In genomic region chr11:84691410-84692148, GRCm38 (mm10) we compare ENCODE assay signal across 21 mouse cellular contexts.
DNase-seq lines count a peak whose midpoint lies in the region; ATAC-seq and TF ChIP-seq lines count a peak whose summit lies in the region.
"Had no signal": no experiment of that assay in that cellular context is flagged by ENCODE, and none has a peak within 500 bp of the region (broad histone marks: within the 10 kb centered on the region; RNA-seq: fewer than 3 reads in every experiment).

No protein-coding gene starts in this region.

- H3K4me2 ChIP-seq in forebrain, embryonic 14.5 days (ENCODE audit: low read length), result no peak overlapping the region
- 0 out of 2 replicates have a peak overlapping the region, but pooled peaks have one; percentile 49 for H3K4me2 ChIP-seq in liver, embryonic 12.5 days
- no peak overlapping the region for H3K4me2 ChIP-seq in liver, embryonic 11.5 days
- peak overlapping the region; percentile 40 for H3K4me2 ChIP-seq in liver, embryonic 14.5 days (ENCODE audit: low read depth)
- no peak overlapping the region for H3K4me2 ChIP-seq in midbrain, embryonic 16.5 days (ENCODE audit: low read length)
- H3K4me2 ChIP-seq: embryonic facial prominence, embryonic 12.5 days had no signal

- no peaks in the 10 kb centered on the region for H3K9me3 ChIP-seq in forebrain, embryonic 10.5 days
- no peaks in the 10 kb centered on the region; the same call in 1 of the 2 replicates for H3K9me3 ChIP-seq in forebrain, embryonic 14.5 days (replicated peaks; ENCODE audit: control insufficient read depth, low read length)
- no peaks in the 10 kb centered on the region for H3K9me3 ChIP-seq in liver, embryonic 12.5 days (replicated peaks)
- no peaks in the 10 kb centered on the region for H3K9me3 ChIP-seq in liver, embryonic 11.5 days (ENCODE audit: control insufficient read depth, low read length)
- no peaks in the 10 kb centered on the region for H3K9me3 ChIP-seq in liver, embryonic 14.5 days (ENCODE audit: control insufficient read depth, low read length)
- no peaks in the 10 kb centered on the region for H3K9me3 ChIP-seq in midbrain, embryonic 16.5 days (replicated peaks; ENCODE audit: control insufficient read depth, low read length, poor library complexity, severe bottlenecking)
- H3K9me3 ChIP-seq: embryonic facial prominence, embryonic 12.5 days had no signal

- H3K4me1 ChIP-seq in forebrain, embryonic 10.5 days, result peaks cover 33% of the 10 kb centered on the region
- H3K4me1 ChIP-seq in forebrain, embryonic 14.5 days (ENCODE audit: control insufficient read depth, insufficient read depth, low read length), result peaks cover 12% of the 10 kb centered on the region
- peaks cover 21% of the 10 kb centered on the region for H3K4me1 ChIP-seq in liver, embryonic 12.5 days
- H3K4me1 ChIP-seq in liver, embryonic 11.5 days (replicated peaks; ENCODE audit: control insufficient read depth, insufficient read depth, low read length), result no peaks in the 10 kb centered on the region; the same call in 1 of the 2 replicates
- peaks cover 11 to 18% of the 10 kb centered on the region in 2 experiments for H3K4me1 ChIP-seq in liver, embryonic 14.5 days (replicated peaks; ENCODE audit: control insufficient read depth in 2 of 2, insufficient read depth in 2 of 2, low read length in 1 of 2)
- H3K4me1 ChIP-seq in midbrain, embryonic 16.5 days (ENCODE audit: control insufficient read depth, insufficient read depth, low read length), result peaks cover 20% of the 10 kb centered on the region

- no peak for TF ChIP-seq EP300 in liver, embryonic 14.5 days (IDR thresholded peaks at IDR 0.05; ENCODE audit: low read depth)

- 60% methylated on average over 3 of the region's 3 CpGs for WGBS in forebrain, embryonic 10.5 days
- WGBS in forebrain, embryonic 14.5 days, result 40% methylated on average over 3 of the region's 3 CpGs
- WGBS in liver, embryonic 12.5 days (ENCODE audit: insufficient replicate concordance), result 64% methylated on average over 3 of the region's 3 CpGs
- 70% methylated on average over 3 of the region's 3 CpGs for WGBS in liver, embryonic 11.5 days
- 46% methylated on average over 3 of the region's 3 CpGs for WGBS in liver, embryonic 14.5 days (ENCODE audit: insufficient replicate concordance)
- WGBS in midbrain, embryonic 16.5 days, result 48% methylated on average over 3 of the region's 3 CpGs

- H3K9ac ChIP-seq in forebrain, embryonic 14.5 days (ENCODE audit: low read length), result no peak overlapping the region
- no peak overlapping the region for H3K9ac ChIP-seq in liver, embryonic 12.5 days
- H3K9ac ChIP-seq in liver, embryonic 11.5 days (ENCODE audit: low read depth, low read length), result no peak overlapping the region
- peak overlapping the region; percentile 43 for H3K9ac ChIP-seq in liver, embryonic 14.5 days (replicated peaks)
- H3K9ac ChIP-seq in midbrain, embryonic 16.5 days (ENCODE audit: low read depth, low read length), result no peak overlapping the region
- H3K9ac ChIP-seq: embryonic facial prominence, embryonic 12.5 days had no signal

- no peak for ATAC-seq in forebrain, embryonic 14.5 days
- no peak for ATAC-seq in liver, embryonic 12.5 days
- ATAC-seq in liver, embryonic 11.5 days (replicated peaks; ENCODE audit: low FRiP score), result no peak
- ATAC-seq in liver, embryonic 14.5 days (ENCODE audit: insufficient read depth), result peak; percentile 28; the same call in 1 of the 2 replicates
- ATAC-seq in midbrain, embryonic 16.5 days, result no peak
- ATAC-seq: intestine, postnatal 0 days had no signal

- peak overlapping the region; percentile 58 for H3K27ac ChIP-seq in forebrain, embryonic 10.5 days
- no peak overlapping the region for H3K27ac ChIP-seq in forebrain, embryonic 14.5 days (ENCODE audit: low read depth, low read length)
- H3K27ac ChIP-seq in liver, embryonic 12.5 days, result no peak overlapping the region
- no peak overlapping the region for H3K27ac ChIP-seq in liver, embryonic 11.5 days (ENCODE audit: low read depth, low read length)
- H3K27ac ChIP-seq in liver, embryonic 14.5 days, result no peak overlapping the region
- 0 out of 2 replicates have a peak overlapping the region, but pooled peaks have one; percentile 12 for H3K27ac ChIP-seq in midbrain, embryonic 16.5 days (ENCODE audit: low read length)
- H3K27ac ChIP-seq: embryonic facial prominence, embryonic 12.5 days; kidney, postnatal 0 days; layer of hippocampus, adult 2 months had no signal

- DNase-seq in forebrain, embryonic 10.5 days (ENCODE audit: extremely low spot score, low spot score), result no peak
- no peak for DNase-seq in forebrain, embryonic 14.5 days (ENCODE audit: low spot score)
- DNase-seq in liver, embryonic 11.5 days (ENCODE audit: low spot score), result no peak
- DNase-seq in liver, embryonic 14.5 days (ENCODE audit: low read depth in 3 of 3, low spot score in 3 of 3), result no peak
- DNase-seq in kidney, postnatal 36 days, result no peak
- no peak for DNase-seq in left cerebral cortex, postnatal 36 days (ENCODE audit: low spot score in 2 of 2)
- DNase-seq: adrenal gland, adult 8-10 months; cerebellum, adult 11 months; cerebellum, postnatal 25 days; heart, adult 18-20 months; heart, postnatal 4 days; left cerebral cortex, postnatal 4 days; lung, adult 18-20 months; lung, postnatal 36 days; right cerebral cortex, postnatal 4 days had no signal

- peaks cover 43% of the 10 kb centered on the region for H3K27me3 ChIP-seq in forebrain, embryonic 10.5 days (ENCODE audit: poor library complexity, severe bottlenecking)
- no peaks in the 10 kb centered on the region for H3K27me3 ChIP-seq in forebrain, embryonic 14.5 days (replicated peaks; ENCODE audit: control insufficient read depth, insufficient read depth, low read length)
- peaks cover 22% of the 10 kb centered on the region for H3K27me3 ChIP-seq in liver, embryonic 12.5 days (replicated peaks)
- H3K27me3 ChIP-seq in liver, embryonic 11.5 days (replicated peaks; ENCODE audit: control insufficient read depth, insufficient read depth, low read length), result no peaks in the 10 kb centered on the region; the same call in 1 of the 2 replicates
- no peaks in the 10 kb centered on the region for H3K27me3 ChIP-seq in liver, embryonic 14.5 days (ENCODE audit: control insufficient read depth, insufficient read depth, low read length)
- H3K27me3 ChIP-seq in midbrain, embryonic 16.5 days (ENCODE audit: control insufficient read depth, insufficient read depth, low read depth, low read length), result no peaks in the 10 kb centered on the region

- H3K36me3 ChIP-seq in forebrain, embryonic 10.5 days (replicated peaks), result no peaks in the 10 kb centered on the region
- no peaks in the 10 kb centered on the region for H3K36me3 ChIP-seq in forebrain, embryonic 14.5 days (ENCODE audit: control insufficient read depth, insufficient read depth, low read length)
- H3K36me3 ChIP-seq in liver, embryonic 12.5 days, result no peaks in the 10 kb centered on the region
- no peaks in the 10 kb centered on the region for H3K36me3 ChIP-seq in liver, embryonic 11.5 days (ENCODE audit: control insufficient read depth, insufficient read depth, low read length)
- H3K36me3 ChIP-seq in liver, embryonic 14.5 days (replicated peaks; ENCODE audit: control insufficient read depth, insufficient read depth, low read depth), result no peaks in the 10 kb centered on the region
- no peaks in the 10 kb centered on the region for H3K36me3 ChIP-seq in midbrain, embryonic 16.5 days (ENCODE audit: control insufficient read depth, insufficient read depth, low read length)
- H3K36me3 ChIP-seq: embryonic facial prominence, embryonic 12.5 days had no signal

- intact Hi-C loops in left cerebral cortex, postnatal 36 days (cut with DNase I), result no loop called here

- no peak for TF ChIP-seq CTCF in liver, embryonic 14.5 days (IDR thresholded peaks at IDR 0.05; ENCODE audit: low read depth)

- H3K4me3 ChIP-seq in forebrain, embryonic 10.5 days, result no peak overlapping the region
- no peak overlapping the region for H3K4me3 ChIP-seq in forebrain, embryonic 14.5 days (ENCODE audit: low read depth, low read length)
- H3K4me3 ChIP-seq in liver, embryonic 12.5 days, result no peak overlapping the region
- no peak overlapping the region for H3K4me3 ChIP-seq in liver, embryonic 11.5 days (ENCODE audit: low read depth, low read length)
- H3K4me3 ChIP-seq in liver, embryonic 14.5 days (ENCODE audit: insufficient read depth in 1 of 2, low read depth in 2 of 2, low read length in 2 of 2), result peak overlapping the region in 1 of 2 experiments; percentile 26; a peak in 1 of 4 replicates
- no peak overlapping the region for H3K4me3 ChIP-seq in midbrain, embryonic 16.5 days (ENCODE audit: low read depth, low read length)
- H3K4me3 ChIP-seq: embryonic facial prominence, embryonic 12.5 days; layer of hippocampus, adult 2 months had no signal

Comparison
In these comparisons a context has a peak if more than half of its experiments do, and no peak if none do; other contexts are left out.
1. H3K27ac ChIP-seq: peak in forebrain, embryonic 10.5 days (single experiment) and midbrain, embryonic 16.5 days (single experiment); none in forebrain, embryonic 14.5 days (single experiment), liver, embryonic 12.5 days (single experiment), liver, embryonic 11.5 days (single experiment) and liver, embryonic 14.5 days (single experiment).
2. H3K4me2 ChIP-seq: peak in liver, embryonic 12.5 days (single experiment) and liver, embryonic 14.5 days (single experiment); none in forebrain, embryonic 14.5 days (single experiment), liver, embryonic 11.5 days (single experiment) and midbrain, embryonic 16.5 days (single experiment).